Mouse (Mus musculus) lung, postnatal 0 days (tissue): ENCODE measurements at regions not wholly inside any gene's neighbourhood (a gene's known extent, or its start where the extent isn't known, plus 50 kb on each side); places are given as distances from the start of the nearest gene placed in this dataset.
A peak's percentile ranks its signal among the peaks of the same experiment; 100 is the strongest.

Experiments used
- CTCF ChIP-seq: IDR thresholded peaks from 2 replicates; pipeline ENCODE4 v1.5.1; 2016; ENCODE audit warnings: antibody characterized with exemption, mild to moderate bottlenecking
- EP300 ChIP-seq: IDR thresholded peaks from 2 replicates; pipeline ENCODE4 v1.6.1; 2016; ENCODE audit warnings: antibody characterized with exemption, mild to moderate bottlenecking, control low read depth

- TF ChIP-seq CTCF (peak; percentile 41), EP300 (no peak)
These were observed 417.2 kb upstream of the Etaa1 start for GRCm38 (mm10) chr11:18370861-18371260.
